Mouse (Mus musculus): ENCODE results near the gene Creb5. TPM values are rescaled to one million over a fixed set of nuclear protein-coding genes. Genes with fewer than 3 reads are reported as not detected.

The Creb5 gene
- total and polyA plus RNA-seq, 2 experiments from 2014 or later: 3.1 to 4.4 TPM

GRCm38 (mm10) chr6:53706604-53707330 lies 419.7 kb downstream of the Creb5 start:
- DNase-seq (ENCODE audit: low spot score) (no peak), ATAC-seq (no peak)
- H3K4me1 ChIP-seq (ENCODE audit: insufficient read depth, low read length): no peaks in the 10 kb centered on the region
- H3K9ac ChIP-seq (replicated peaks; ENCODE audit: low read length): no peak overlapping the region
- no peak for TF ChIP-seq CTCF (IDR thresholded peaks at IDR 0.05; ENCODE audit: low read depth)
- H3K27ac ChIP-seq: no peak overlapping the region
- WGBS: 87% methylated on average over 10 of the region's 10 CpGs
- no peaks in the 10 kb centered on the region for H3K27me3 ChIP-seq (ENCODE audit: insufficient read depth, low read length)
- H3K4me3 ChIP-seq (ENCODE audit: low read length): no peak overlapping the region
- no peak overlapping the region for H3K4me2 ChIP-seq (ENCODE audit: low read depth, low read length)
- H3K36me3 ChIP-seq (ENCODE audit: insufficient read depth, low read length): no peaks in the 10 kb centered on the region
- no peaks in the 10 kb centered on the region for H3K9me3 ChIP-seq (ENCODE audit: low read length)

- Histone ChIP-seq H3K9me3 (ENCODE audit: low read length) (no peaks in the 10 kb centered on the region), H3K36me3 (ENCODE audit: insufficient read depth, low read length) (no peaks in the 10 kb centered on the region), H3K4me1 (ENCODE audit: insufficient read depth, low read length) (no peaks in the 10 kb centered on the region), H3K4me3 (ENCODE audit: low read length) (no peak overlapping the region), H3K4me2 (ENCODE audit: low read depth, low read length) (no peak overlapping the region), H3K27ac (no peak overlapping the region), H3K9ac (replicated peaks; ENCODE audit: low read length) (no peak overlapping the region), H3K27me3 (ENCODE audit: insufficient read depth, low read length) (no peaks in the 10 kb centered on the region)
- DNase-seq (ENCODE audit: low spot score) (no peak), ATAC-seq (no peak)
- no peak for TF ChIP-seq CTCF (IDR thresholded peaks at IDR 0.05; ENCODE audit: low read depth)
- 73% methylated on average over 5 of the region's 5 CpGs for WGBS
These were observed 420.7 kb downstream of the Creb5 start for GRCm38 (mm10) chr6:53707795-53708194.

DNA sequence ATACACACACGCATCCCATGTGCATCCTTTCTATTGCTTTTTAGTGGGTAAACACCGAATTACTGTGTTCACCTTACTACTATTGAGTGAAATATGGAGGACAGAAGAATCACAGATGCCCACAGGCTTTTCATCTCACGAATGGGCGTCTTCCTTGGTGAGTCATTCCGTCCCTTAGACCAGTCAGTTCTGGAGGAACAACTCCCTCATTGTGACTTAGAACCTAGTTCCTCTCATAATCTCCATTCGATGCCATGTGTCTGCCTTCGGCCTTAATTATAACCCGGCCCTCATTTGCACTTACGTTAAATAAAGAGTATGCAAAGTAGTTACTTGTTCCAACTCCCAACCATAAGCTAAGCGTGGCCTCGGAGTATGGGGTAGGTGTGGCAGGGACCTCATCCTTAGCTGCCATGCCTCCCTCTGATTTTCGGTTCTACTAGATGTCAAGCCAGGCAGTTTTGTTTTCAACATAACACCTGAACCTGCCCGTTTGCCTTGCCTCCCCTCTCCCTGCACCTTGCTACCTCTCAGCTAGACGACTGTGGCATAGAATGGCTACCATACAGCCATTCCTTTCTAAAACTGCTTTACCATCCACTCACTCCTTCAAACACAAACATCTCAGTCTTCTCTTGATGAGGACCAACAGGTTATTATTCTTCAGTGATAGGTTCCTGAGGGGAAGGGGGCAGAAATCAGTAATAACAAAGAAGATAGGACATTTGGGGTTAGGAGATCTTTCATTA lies 422.8 kb downstream of the Creb5 start:
- 87% methylated on average over 14 of the region's 14 CpGs for WGBS
- Histone ChIP-seq H3K36me3 (ENCODE audit: insufficient read depth, low read length) (no peaks in the 10 kb centered on the region), H3K9ac (replicated peaks; ENCODE audit: low read length) (no peak overlapping the region), H3K9me3 (ENCODE audit: low read length) (no peaks in the 10 kb centered on the region), H3K4me2 (ENCODE audit: low read depth, low read length) (no peak overlapping the region), H3K4me3 (ENCODE audit: low read length) (no peak overlapping the region), H3K27me3 (ENCODE audit: insufficient read depth, low read length) (no peaks in the 10 kb centered on the region), H3K27ac (no peak overlapping the region), H3K4me1 (ENCODE audit: insufficient read depth, low read length) (no peaks in the 10 kb centered on the region)
- DNase-seq (ENCODE audit: low spot score): no peak
- ATAC-seq: no peak
- no peak for TF ChIP-seq CTCF (IDR thresholded peaks at IDR 0.05; ENCODE audit: low read depth)

- Histone ChIP-seq H3K4me2 (ENCODE audit: low read depth, low read length) (no peak overlapping the region), H3K4me3 (ENCODE audit: low read length) (no peak overlapping the region), H3K9ac (replicated peaks; ENCODE audit: low read length) (no peak overlapping the region), H3K36me3 (ENCODE audit: insufficient read depth, low read length) (no peaks in the 10 kb centered on the region), H3K4me1 (ENCODE audit: insufficient read depth, low read length) (no peaks in the 10 kb centered on the region), H3K27me3 (ENCODE audit: insufficient read depth, low read length) (no peaks in the 10 kb centered on the region), H3K9me3 (ENCODE audit: low read length) (no peaks in the 10 kb centered on the region), H3K27ac (no peak overlapping the region)
- DNase-seq (ENCODE audit: low spot score) (no peak), ATAC-seq (no peak)
- no peak for TF ChIP-seq CTCF (IDR thresholded peaks at IDR 0.05; ENCODE audit: low read depth)
- 91% methylated on average over 5 of the region's 5 CpGs for WGBS
These were observed 423.5 kb downstream of the Creb5 start for GRCm38 (mm10) chr6:53710560-53710959.

DNA sequence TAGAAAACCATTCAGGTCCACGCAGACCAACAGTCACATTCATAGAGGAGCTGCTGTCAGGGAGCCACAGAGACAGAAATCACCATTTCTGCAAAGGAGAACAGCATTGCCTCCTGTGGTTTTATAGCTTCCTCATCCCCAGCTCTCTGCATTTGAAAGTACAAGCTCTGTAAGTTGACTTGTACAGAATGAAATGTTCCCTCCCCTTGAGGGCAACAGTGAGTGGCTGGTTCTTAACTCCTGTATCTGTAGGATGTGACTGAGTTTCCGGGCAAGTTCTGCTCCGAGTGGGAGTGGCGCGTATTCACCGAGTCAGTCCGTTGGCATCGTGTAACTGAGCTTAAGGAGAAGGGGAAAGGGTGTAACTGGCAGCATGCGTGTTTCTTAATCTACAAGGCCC lies 426.1 kb downstream of the Creb5 start:
- ATAC-seq (no peak), DNase-seq (ENCODE audit: low spot score) (no peak)
- Histone ChIP-seq H3K9me3 (ENCODE audit: low read length) (no peaks in the 10 kb centered on the region), H3K27ac (no peak overlapping the region), H3K36me3 (ENCODE audit: insufficient read depth, low read length) (no peaks in the 10 kb centered on the region), H3K9ac (replicated peaks; ENCODE audit: low read length) (no peak overlapping the region), H3K4me3 (ENCODE audit: low read length) (no peak overlapping the region), H3K4me2 (ENCODE audit: low read depth, low read length) (no peak overlapping the region), H3K4me1 (ENCODE audit: insufficient read depth, low read length) (no peaks in the 10 kb centered on the region), H3K27me3 (ENCODE audit: insufficient read depth, low read length) (no peaks in the 10 kb centered on the region)
- no peak for TF ChIP-seq CTCF (IDR thresholded peaks at IDR 0.05; ENCODE audit: low read depth)
- 74% methylated on average over 9 of the region's 9 CpGs for WGBS

DNA sequence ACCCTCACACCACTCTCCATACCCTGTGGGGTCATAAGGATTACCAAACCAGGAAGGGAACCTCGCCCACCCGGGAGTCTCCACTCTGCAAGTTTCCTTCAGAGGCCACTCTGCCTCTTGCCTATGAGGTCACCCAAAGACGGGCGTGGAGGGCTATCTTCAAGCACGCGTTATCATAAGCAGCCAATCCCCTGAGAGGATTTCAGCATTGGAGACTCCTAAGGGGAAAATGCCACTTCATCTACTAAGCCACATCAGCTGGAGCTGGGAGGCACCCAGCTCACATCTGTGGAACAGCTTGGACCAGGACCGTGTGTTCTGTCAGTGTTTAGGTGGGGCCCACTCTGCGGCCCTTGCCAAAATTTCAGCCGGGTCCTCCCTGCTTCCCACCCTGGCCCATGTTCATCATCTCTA lies 427.8 kb downstream of the Creb5 start:
- WGBS: 89% methylated on average over 9 of the region's 9 CpGs
- no peaks in the 10 kb centered on the region for H3K9me3 ChIP-seq (ENCODE audit: low read length)
- no peak overlapping the region for H3K4me2 ChIP-seq (ENCODE audit: low read depth, low read length)
- H3K27me3 ChIP-seq (ENCODE audit: insufficient read depth, low read length): no peaks in the 10 kb centered on the region
- H3K4me1 ChIP-seq (ENCODE audit: insufficient read depth, low read length): no peaks in the 10 kb centered on the region
- DNase-seq (ENCODE audit: low spot score) (no peak), ATAC-seq (no peak)
- no peak overlapping the region for H3K4me3 ChIP-seq (ENCODE audit: low read length)
- no peak overlapping the region for H3K9ac ChIP-seq (replicated peaks; ENCODE audit: low read length)
- no peak for TF ChIP-seq CTCF (IDR thresholded peaks at IDR 0.05; ENCODE audit: low read depth)
- no peak overlapping the region for H3K27ac ChIP-seq
- H3K36me3 ChIP-seq (ENCODE audit: insufficient read depth, low read length): no peaks in the 10 kb centered on the region

DNA sequence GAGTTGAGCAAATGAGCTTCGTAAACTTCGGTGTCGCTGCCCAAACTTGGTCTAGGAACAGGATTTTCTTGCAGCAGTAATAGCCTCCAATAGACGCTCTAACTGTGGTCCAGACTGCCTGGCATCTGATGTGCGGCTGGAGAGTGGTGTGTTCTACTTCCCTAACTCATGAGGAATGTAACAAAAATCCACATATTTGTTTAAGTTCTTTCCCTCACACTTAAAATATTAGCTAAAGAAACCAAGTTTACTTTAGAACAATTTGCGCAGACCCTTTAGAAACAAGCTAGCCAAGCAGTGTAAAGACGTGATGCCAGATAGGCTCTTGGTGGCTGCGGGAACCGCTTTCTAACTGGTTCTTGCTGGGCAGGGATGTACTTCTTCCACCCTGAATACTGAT lies 428.9 kb downstream of the Creb5 start:
- Histone ChIP-seq H3K4me2 (ENCODE audit: low read depth, low read length) (no peak overlapping the region), H3K27ac (no peak overlapping the region), H3K4me3 (ENCODE audit: low read length) (no peak overlapping the region), H3K9ac (replicated peaks; ENCODE audit: low read length) (no peak overlapping the region), H3K4me1 (ENCODE audit: insufficient read depth, low read length) (no peaks in the 10 kb centered on the region), H3K9me3 (ENCODE audit: low read length) (no peaks in the 10 kb centered on the region), H3K36me3 (ENCODE audit: insufficient read depth, low read length) (no peaks in the 10 kb centered on the region), H3K27me3 (ENCODE audit: insufficient read depth, low read length) (no peaks in the 10 kb centered on the region)
- 94% methylated on average over 9 of the region's 9 CpGs for WGBS
- ATAC-seq (no peak), DNase-seq (ENCODE audit: low spot score) (no peak)
- TF ChIP-seq CTCF (IDR thresholded peaks at IDR 0.05; ENCODE audit: low read depth): no peak

Data from hindbrain, postnatal 0 days (tissue).